Mouse (Mus musculus) heart, postnatal 0 days (tissue): Measurements from ENCODE around the gene Exosc8.

ENCODE experiments used
- CTCF ChIP-seq: IDR thresholded peaks from 2 replicates; pipeline ENCODE4 v1.5.1; 2016; ENCODE audit warnings: antibody characterized with exemption, control low read depth, low read depth
- EP300 ChIP-seq: IDR thresholded peaks from 2 replicates; pipeline ENCODE4 v1.6.1; 2016; ENCODE audit warnings: antibody characterized with exemption, low read depth

DNA sequence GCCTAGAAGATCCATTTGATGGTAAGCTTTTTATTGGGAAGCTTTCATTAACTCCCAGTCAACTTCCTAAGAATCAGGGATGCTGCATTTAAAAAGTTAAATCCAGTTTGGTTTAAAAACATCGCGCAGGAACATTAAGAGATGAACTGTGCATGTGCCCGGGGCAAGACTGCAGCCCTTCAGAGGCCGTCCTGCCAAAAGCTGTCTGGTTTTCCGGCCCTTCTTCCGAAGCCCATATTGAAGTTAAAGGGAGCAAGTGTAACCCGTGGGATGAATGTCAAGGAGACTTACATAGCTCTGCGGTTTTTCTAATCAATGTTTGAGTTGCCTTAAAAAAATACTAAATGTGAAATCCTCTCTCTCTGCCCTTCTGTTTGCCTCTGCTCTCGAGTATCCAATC lies 24.0 kb upstream of the Exosc8 start:
- TF ChIP-seq CTCF (no peak), EP300 (no peak)
